Mouse (Mus musculus) CH12F3 (cell line): ENCODE measurements around the gene Cog8.

Source experiments
- in situ Hi-C: fragments of 300-500 bp; cut with MboI; formaldehyde crosslinking; loops from 2 replicates; pipeline ENCODE4 v1.14.3; 2020; ENCODE audit warnings: low sequenced_read_pairs

Cog8 gene

DNA sequence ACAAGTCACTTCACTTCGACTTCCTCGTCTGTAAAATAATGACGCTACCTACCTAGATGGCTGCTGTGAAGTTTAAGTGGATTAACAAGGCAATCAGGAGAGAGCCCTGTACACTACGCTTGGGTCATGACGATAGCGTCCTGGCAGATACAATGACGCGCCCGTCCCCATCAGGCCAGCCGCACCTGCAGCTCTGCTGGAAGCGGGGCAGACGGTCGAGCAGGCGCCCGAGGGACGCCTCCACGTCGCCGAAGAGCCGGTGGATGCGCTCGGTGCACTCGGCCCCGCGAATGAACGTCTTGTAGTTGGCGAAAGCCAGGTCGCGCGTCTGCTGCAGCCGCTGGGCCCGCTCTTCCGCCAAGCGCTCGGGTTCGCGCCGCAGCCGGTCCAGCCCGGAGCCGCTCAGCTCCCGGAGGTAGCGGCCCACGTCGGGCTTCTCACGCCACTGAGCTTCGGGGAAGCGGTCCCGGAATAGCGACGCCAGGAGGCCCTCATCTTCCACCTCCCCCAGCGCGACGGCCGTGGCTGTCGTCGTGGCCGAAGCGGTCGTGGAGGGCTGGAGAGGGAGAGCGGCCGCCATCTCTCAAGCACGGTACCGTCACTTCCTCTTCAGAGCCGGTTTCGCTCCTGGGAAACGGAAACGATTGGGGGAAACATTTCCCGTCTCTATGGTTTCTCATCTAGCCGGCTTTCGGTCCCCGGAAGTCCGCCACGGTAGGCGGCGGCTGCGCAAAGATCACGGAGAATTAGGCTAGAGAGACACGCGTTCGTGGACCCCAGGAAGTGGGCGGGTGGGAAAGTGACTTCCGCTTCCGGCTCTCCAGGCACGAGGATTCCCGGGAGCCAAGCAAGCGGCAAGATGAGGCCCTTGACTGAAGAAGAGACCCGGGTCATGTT is at the start of gene Cog8, which contains the start of gene Nip7:
TSS of gene Cog8 (minus strand) at position 614 of the 897 bp plus-strand sequence.
TSS of gene Nip7 (plus strand) at position 802 of the 897 bp plus-strand sequence.
- in situ Hi-C loops: no loop called here

DNA sequence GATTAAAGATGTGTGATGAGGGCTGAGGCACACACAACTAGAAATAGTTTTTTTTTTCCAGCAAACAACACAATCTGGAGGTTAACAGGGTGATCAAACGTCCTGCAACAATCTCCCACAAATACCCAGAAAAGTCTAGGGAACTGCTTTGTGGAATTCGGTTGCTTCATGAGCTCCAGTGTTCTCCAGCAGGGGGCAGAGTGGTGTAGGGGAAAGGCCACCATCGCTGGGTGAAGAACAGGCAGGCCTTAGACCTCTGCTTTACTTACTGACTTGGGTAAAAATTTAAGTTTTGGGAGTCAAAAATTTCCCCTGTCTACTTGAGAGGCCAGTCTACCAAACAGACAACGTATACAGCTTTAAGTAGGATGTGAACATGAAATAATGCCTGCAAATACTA is 48.1 kb upstream of the Cog8 start:
- in situ Hi-C loops: loop anchor here (25.0 kb wide), 1 partner anchor 458 kb away; no protein-coding TSS in a partner anchor

DNA sequence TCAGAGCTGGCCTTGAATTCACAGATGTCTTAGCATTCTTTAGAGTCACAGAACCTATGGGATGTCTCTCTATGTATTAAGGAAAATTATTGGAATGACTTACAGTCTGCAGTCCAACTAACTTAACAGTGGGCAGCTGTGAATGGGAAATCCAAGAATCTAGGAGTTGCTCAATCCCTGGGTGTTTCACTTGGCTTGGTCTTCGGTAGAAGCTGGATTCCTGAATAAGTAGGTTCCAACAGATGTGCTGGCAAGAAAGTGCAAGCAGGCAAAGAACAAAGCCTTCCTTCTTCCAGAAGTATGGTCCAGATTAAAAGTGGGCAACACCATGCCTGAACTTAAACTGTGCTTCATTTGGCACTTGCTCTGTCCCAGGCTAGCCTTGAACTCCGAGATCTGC is 44.1 kb upstream of the Cog8 start:
- in situ Hi-C loops: loop anchor here (25.0 kb wide), 1 partner anchor 462 kb away; no protein-coding TSS in a partner anchor

DNA sequence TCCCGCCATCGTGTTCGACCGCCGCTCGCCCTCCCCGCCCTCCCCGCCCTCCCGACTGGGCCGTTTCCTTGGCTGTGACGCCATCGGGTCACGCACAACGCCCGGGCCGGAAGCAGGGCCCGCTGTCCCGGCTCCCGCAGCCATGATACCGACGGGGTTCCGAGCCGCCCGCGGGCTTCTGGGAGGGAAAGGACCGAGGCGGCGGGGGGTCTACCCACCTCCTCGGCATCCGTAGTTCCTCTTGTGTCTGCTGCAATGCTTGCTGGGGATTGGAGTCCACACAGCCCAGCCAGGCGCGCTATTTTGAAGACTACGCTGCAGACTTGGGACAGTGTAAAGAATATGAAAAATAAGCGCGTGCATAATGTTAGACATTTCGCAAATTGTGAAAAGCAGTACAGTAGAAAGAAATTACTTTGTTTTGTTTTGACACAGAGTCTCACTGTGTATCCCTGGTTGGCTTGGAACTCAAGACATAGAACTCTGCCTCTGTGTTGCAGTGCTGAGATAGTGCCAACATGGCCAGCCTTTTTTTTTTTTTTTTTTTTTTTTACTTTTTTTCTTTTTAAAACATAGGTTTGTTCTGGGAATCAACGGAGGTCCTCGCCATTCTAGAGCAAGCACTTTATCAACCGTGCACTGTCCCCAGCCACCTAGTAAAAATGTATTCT is 40.0 kb upstream of the Cog8 start, which contains the start of gene Terf2:
TSS of gene Terf2 (minus strand) at position 182 of the 671 bp plus-strand sequence.
- in situ Hi-C loops: no loop called here

DNA sequence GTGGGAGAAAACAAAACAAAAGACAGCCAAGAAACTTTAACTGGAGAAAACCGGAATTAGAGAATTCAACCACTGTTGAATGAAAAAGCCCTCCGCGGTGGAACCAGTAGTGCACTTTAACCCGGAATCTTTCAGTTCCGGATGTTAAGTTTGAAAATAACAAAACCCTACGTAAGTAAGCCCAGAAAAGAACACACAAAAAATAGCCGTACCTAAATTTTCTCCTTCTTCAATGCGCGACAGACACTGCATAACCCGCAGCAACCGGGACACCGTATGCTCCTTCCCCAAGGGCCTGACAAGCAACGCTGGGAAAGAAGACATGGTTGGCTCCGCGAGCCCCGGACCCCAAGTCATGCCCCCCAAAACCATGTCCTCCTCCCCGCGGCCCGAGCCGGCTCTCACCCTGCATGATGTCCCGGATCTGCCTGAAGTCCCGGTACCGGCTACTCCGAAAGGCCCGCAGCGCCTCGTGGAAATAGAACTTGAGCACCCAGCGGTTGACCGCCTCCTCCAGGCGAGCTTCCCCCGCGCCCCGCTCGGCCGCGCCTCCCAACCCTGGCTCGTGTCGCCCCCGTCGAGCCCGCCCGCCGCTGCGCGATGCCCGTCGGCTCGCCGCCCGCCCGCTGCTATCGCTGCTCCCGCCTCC is 39.4 kb upstream of the Cog8 start:
- in situ Hi-C loops: no loop called here

DNA sequence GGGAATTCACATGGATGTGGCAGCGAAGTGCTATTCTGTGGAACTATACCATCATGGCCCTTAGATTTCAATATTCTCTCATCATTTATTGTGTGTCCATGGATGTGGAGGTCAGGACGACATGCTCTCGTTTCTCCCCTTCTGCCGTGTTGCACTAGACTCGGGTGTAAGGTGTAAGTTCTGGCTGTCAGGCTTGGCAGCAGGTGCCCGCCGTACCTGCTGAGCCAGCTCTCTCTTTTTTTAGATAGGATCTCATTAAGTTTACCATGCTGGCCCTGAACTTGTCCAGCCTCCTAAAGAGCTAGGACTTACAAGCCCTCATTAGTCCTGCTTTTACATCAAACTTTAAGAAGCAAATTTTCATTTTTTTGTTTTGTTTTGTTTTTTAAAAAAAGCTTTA is 34.0 kb upstream of the Cog8 start:
- in situ Hi-C loops: no loop called here

DNA sequence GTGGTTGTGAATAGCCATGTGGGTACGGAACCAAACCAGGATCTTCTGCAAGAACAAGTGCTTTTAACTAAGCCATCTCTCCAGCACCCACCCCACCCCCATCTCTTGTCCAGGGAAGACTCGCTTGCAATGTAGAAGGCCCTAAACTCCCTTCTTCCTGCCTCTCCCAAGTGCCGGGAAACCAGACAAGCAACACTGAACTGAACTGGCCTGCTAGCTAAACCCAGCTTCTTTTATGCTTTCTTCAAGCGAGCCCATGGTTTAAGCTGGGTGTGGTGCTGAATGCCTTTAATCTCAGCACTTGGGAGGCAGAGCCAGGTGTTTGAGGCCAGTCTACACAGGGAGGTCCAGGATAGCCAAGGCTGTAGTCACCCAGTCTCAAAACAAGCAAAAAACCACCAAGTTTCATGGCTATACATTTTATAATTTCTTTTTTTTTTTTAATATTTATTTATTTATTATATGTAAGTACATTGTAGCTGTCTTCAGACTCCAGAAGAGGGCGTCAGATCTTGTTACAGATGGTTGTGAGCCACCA is 32.1 kb upstream of the Cog8 start:
- in situ Hi-C loops: no loop called here

DNA sequence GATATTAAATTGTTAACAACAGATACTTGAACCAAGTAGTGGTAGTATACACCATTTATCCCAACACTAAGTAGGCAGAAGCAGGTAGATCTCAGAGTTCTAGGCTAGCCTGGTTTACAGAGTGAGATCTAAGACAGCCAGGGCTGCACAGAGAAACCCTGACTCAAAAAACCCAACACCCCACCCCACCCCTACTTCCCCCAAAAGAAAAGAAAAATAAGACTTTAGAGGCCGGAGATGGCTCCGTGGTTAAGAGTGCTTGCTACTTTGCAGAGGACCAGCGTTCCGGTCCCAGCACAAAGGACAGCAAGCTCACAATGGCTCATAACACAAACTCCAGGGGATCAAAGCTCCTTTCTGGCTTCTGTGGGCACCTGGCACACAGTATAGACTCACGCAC is 29.5 kb upstream of the Cog8 start:
- in situ Hi-C loops: no loop called here

DNA sequence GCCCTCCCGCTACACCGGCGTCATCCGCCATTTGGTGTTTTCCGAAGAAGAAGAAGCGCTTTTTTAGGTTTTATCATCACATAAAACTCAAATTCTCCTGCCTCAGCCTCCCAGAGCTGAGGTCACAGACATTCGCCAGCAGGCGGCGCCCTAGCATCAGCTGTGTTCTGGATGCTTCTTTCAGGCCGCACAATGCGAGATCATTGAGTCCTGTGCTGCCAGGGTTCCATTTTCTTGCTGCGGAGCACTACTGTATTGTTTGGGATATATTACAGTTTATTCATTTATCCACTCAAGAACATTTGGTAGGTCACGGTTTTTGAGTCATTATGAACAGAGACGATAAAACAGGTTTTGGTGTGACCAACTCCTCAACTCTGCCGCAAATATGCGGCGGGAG is 28.9 kb upstream of the Cog8 start:
- in situ Hi-C loops: no loop called here

DNA sequence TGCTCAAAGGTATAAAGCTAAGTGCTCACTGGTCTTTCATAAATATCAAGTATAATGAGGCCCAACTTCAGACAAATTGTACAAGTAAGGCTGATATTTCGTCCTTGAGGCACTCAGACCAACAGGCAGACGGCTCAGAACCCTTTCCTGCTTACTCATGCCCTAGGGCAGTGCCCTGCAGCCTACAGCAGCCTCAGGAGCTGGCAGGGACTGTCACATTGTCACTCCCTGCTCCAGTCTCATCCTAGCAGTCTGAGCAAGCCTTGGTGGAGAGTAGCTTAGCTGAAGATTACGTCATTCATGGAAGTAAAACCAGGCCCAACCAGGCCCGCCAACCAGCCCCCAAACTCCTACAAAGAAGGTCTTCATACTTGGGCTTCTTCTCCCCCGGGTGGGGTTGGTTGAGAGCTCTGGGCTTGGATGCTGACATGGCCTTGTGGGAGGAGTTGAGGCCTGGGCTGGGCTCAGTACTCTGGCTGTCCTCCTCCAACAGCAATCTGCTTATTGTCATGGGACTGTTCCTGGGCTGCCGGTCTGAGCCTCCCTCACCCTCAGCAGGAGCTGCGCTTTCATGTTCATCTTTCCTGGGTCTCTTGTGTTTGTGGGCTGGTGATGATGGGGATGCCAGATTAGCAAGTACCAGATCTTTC is 19.9 kb upstream of the Cog8 start:
- in situ Hi-C loops: no loop called here

DNA sequence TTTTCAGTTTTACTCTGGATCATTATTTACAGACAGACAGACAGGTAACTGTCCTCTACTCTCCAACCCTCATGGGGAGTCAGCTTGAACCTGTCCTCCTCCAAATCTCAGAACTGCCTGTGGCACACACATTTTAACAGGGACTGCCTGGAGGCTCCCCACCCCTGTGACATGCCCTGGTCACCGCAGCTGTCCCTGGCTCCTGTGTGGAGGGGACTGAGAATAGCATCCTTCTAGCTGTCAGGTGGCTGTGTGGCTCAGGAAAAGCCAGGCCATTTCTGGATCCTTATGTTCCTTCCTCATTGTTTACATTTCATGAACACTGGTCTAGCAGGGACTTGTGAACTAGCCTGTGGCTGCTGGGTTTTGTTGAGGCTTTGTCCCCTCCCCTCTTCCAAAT is 17.6 kb upstream of the Cog8 start:
- in situ Hi-C loops: no loop called here

DNA sequence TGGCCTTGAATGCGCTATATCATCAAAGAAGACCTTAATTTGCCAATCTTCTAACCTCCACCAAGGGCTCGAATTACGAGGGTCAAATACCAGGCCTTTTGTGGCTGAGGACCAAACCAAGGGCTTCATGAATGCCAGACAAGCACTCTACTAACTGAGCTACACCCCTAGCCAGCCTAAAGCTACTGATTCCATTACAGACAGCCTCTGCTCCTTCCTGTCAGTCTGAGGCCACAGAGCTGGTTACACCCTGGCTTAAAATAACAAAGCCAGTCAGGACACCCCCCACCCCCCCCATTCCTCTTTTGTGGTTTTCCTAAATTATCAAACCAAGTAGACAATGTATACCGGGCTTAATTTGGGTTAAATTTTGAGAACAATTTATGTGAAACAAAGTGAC is 17.2 kb upstream of the Cog8 start:
- in situ Hi-C loops: no loop called here

DNA sequence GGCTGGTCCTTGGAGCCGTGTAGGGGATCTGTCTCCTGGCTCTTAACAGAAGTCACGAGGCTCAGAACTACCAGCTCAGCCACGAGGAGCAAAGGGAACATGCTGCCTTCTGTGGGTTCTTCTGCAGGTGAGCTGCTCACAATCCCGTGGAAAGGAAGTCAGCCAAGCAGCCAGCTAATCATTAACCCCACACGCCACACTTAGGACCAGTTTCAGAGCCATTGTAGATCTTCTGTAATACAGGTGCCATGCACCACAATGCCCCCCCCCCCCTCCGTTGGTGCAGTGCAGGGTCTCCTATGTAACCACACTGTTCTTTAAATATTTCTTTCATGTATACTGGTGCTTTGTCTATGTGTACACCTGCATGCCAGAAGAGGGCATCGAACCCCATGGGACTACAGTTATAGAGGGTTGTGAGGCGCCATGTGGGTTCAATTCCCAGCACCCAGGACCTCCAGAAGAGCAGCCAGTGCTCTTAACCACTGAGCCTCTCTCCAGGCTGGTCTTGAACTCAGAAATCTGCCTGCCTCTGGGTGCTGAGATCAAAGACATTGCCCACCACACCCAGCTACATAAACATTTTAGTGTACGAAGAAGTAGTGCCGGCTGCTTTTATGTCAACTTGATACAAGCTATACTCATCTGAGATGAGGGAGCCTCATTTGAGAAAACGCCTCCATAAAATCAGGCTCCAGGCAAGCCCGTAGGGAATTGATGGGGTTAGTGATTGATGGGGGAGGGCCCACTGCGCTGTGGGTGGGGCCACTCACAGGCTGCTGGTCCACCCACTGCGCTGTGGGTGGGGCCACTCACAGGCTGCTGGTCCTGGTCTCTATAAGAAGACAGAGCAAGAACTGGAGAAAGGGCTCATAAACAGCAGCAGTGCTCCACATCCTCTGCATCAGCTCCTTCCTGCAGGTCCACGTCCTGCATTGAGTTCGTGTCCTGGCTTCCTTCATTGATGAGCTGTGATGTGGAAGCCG is 9.3 kb upstream of the Cog8 start, which contains the start of gene Tmed6:
TSS of gene Tmed6 (minus strand) at position 134 of the 986 bp plus-strand sequence.
- in situ Hi-C loops: no loop called here

DNA sequence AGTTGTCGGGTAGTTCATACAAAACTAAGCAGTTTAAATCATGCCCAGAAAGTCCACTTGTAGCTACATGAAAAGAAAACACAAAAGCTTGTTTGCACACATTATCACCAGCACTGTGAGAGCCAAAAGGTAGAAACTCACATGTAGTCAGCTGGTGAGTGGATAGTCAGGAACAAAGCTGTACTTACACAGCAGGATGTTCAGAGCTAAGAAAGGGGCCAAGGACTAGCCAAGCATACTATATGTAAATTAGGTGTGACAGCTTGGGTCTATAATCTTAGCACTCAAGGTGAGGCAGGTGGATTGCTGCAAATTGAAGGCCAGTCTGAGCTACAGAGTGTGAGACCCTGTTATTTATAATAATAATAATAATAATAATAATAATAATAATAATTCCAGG is 6.1 kb upstream of the Cog8 start:
- in situ Hi-C loops: no loop called here

DNA sequence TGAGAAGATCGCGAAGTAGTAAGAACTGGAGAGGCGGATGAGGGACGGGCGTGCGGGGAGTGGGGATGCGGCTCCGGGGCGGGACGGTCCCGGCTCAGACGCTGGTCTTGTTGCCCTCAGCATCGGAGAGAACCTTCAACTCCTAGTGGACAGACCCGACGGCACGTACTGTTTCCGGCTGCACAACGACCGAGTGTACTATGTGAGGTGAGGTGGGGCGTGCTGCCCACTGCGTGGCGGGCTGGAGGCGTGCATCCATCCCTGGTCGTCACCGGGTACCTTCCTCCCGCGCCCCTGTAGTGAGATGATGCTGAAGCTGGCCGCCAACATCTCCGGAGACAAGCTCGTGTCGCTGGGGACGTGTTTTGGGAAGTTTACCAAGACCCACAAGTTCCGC is 482 bp upstream of the Cog8 start:
- in situ Hi-C loops: no loop called here

DNA sequence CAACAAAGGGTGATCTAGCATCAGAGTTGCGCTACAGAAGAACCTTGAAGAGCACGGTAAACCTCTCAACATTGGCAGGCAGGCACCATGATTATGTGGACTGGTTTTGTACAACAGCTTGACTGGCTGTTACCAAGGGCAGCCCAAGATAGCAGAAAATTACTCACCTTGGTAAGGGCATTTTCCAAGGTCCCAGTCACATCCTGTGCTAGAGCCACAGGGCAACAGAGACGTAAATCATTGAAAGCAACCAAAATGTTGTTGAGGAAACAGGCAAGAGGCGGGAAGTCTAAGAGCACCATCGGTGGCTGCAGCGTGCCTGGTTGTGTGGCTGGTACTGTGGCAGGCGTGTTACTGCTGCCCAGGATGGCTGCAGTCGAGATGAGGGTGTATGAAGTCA is 4.4 kb downstream of the Cog8 start:
- in situ Hi-C loops: no loop called here

DNA sequence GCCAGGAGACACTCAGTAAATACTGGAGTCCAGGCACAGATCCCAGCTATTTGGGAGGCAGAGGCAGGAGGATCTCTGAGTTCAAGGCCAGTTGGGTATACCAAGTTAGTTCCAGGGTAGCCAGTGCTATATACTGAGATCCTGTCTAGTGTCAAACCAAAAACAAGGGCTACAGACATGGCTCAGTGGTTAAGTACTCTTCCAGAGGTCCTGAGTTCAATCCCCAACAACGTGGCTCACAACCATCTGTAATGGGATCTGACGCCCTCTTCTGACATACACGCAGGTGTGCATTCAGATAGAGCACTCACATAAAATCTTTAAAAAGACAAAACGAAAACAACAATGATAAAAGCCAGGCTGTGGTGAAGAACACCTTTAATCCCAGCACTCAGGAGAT is 7.0 kb downstream of the Cog8 start:
- in situ Hi-C loops: no loop called here

DNA sequence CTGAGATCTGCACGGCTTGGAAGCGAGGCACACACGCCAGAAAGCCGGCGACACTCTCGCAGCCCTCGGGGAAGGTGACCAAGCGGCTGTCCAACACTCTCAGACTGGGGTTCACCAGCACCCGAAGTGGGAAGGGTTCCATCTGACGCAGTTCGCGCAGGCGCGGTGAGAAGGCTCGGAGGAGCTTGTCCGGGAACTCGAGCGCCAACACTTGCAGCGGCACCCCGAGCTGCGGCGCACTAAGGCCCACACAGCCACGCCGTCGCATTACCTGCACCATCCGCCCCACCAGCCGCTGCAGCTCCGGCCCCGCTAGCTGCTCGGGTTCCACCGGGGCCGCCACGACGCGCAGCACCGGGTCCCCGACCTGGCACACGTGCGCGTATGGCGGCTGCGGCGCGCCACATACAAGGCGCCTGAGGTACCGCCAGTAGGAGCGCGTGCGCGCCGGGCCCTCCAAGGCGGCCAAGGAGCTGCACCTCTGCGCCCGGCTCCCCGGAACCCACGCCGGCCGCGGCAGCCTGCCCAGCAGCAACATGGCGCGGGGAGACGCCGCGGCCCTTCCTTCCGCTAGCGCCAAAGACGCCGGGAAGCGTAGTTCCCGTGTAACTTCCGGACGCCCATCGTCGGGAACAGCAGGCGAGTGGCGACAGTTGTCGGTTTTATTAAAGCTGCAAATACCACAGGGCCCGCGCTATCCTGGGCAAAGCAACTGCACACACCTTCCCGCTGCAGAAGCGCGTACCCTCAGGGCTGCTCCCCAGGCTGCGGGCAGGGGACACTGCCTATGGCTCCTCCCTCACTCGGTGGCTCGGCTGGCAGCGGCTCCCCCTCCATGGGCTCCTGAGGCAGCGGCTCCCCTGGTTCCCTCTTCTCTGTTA is 8.2 kb downstream of the Cog8 start, which contains the start of gene Pdf:
TSS of gene Pdf (minus strand) at position 554 of the 881 bp plus-strand sequence.
- in situ Hi-C loops: no loop called here
